In the genomic region with DNA sequence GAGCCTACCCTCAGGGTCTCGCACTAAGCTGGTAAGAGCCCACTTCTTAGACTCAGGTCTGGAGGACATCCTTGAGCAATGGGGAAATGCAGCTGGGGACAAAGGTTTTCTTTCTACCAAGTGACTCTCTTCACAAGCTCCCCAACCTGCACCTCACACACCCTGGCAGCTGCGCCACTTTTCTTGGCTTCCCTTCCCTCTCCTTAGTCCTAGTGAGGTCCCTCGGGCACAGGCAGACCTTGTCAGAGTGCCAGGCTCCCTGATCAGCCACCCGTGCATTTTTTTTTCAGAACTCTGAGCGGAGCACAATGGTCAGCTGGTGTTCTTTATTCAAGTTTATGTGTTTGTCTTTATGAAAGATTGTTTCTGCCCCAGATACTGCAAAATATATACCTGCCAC, we compare ENCODE assay signal across 11 mouse cellular contexts.
DNase-seq lines count a peak whose midpoint lies in the region; ATAC-seq and TF ChIP-seq lines count a peak whose summit lies in the region.
"Had no signal": no experiment of that assay in that cellular context is flagged by ENCODE, and none has a peak within 500 bp of the region (broad histone marks: within the 10 kb centered on the region; RNA-seq: fewer than 3 reads in every experiment).

No protein-coding gene starts in this region.

- no peaks in the 10 kb centered on the region for H3K9me3 ChIP-seq in neural tube, embryonic 13.5 days
- H3K9me3 ChIP-seq: limb, embryonic 13.5 days had no signal

- intact Hi-C loops in gastrocnemius, adult 2 months (cut with DNase I), result no loop called here

- no peaks in the 10 kb centered on the region for H3K27me3 ChIP-seq in neural tube, embryonic 13.5 days
- H3K27me3 ChIP-seq: CH12.LX; limb, embryonic 13.5 days had no signal

- DNase-seq in gastrocnemius, adult 2 months, result peak; percentile 43
- DNase-seq in gastrocnemius, postnatal 25 days, result no peak
- DNase-seq in neural tube, embryonic 10.5 days (ENCODE audit: extremely low spot score, low spot score), result no peak
- DNase-seq in heart, postnatal 4 days, result peak; percentile 50
- peak; percentile 66 for DNase-seq in ovary, postnatal 36 days (ENCODE audit: low spot score)
- DNase-seq in spleen, adult 12 weeks (ENCODE audit: low spot score), result no peak
- DNase-seq in urinary bladder, postnatal 10 days (ENCODE audit: low spot score), result no peak

- TF ChIP-seq CTCF in gastrocnemius, adult 2 months (IDR thresholded peaks at IDR 0.05), result no peak

- 49% methylated on average over 5 of the region's 5 CpGs for WGBS in neural tube, embryonic 13.5 days

- no peak overlapping the region for H3K9ac ChIP-seq in neural tube, embryonic 13.5 days
- H3K9ac ChIP-seq: limb, embryonic 13.5 days had no signal

- no peak overlapping the region for H3K4me3 ChIP-seq in gastrocnemius, adult 2 months
- H3K4me3 ChIP-seq in neural tube, embryonic 13.5 days, result no peak overlapping the region
- H3K4me3 ChIP-seq: heart, adult 2 months; limb, embryonic 13.5 days had no signal

- no peak overlapping the region for H3K27ac ChIP-seq in gastrocnemius, adult 2 months
- H3K27ac ChIP-seq in neural tube, embryonic 13.5 days (replicated peaks), result peak overlapping the region; percentile 62; the same call in 1 of the 2 replicates
- H3K27ac ChIP-seq: heart, adult 2 months; limb, embryonic 13.5 days had no signal

- H3K36me3 ChIP-seq in neural tube, embryonic 13.5 days, result peaks cover 8% of the 10 kb centered on the region
- H3K36me3 ChIP-seq: limb, embryonic 13.5 days had no signal

- H3K4me2 ChIP-seq in neural tube, embryonic 13.5 days, result no peak overlapping the region
- H3K4me2 ChIP-seq: limb, embryonic 13.5 days had no signal

- no peak for ATAC-seq in neural tube, embryonic 13.5 days (ENCODE audit: low read depth)

- H3K4me1 ChIP-seq in neural tube, embryonic 13.5 days (replicated peaks), result peaks cover 15% of the 10 kb centered on the region

Comparison
In these comparisons a context has a peak if more than half of its experiments do, and no peak if none do; other contexts are left out.
1. DNase-seq: peak in gastrocnemius, adult 2 months (single experiment), heart, postnatal 4 days (single experiment) and ovary, postnatal 36 days (single experiment); none in gastrocnemius, postnatal 25 days (single experiment), neural tube, embryonic 10.5 days (single experiment), spleen, adult 12 weeks (single experiment) and urinary bladder, postnatal 10 days (single experiment).